Mouse (Mus musculus): ENCODE measurements around the gene Tns3. TPM values are rescaled to one million over a fixed set of nuclear protein-coding genes. Genes with fewer than 3 reads are reported as not detected.

Tns3 gene
- polyA plus RNA-seq, 1 experiment, result 23.4 TPM

DNA sequence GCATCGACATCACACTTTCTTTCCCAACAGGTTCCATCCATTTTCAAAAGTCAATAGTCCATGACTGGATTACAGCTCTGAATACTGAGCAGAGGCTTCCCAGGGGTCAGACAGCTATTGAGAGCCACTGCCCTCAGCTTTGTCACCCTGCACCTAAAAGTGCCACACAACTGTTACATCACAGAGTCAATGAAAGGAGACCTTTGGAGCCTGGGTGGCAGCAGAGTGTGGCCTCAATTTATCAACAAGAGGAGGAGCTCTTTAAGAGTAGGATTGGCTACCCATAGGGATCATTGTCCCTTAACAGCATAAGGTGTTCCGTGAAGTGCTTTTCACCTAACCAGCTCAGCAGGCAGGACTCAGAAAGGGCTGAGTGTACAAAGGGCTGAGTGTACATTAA lies 154.0 kb downstream of the Tns3 start:
- H3K79me2 ChIP-seq (ENCODE audit: control insufficient read depth, insufficient read depth), result no peaks in the 10 kb centered on the region
- H3K4me3 ChIP-seq, result no peak overlapping the region
- no peak overlapping the region for H3K4me2 ChIP-seq (ENCODE audit: low read depth)
- H3K36me3 ChIP-seq (ENCODE audit: control insufficient read depth, insufficient read depth), result peaks cover 9% of the 10 kb centered on the region
- H3K27me3 ChIP-seq (ENCODE audit: control insufficient read depth, insufficient read depth, insufficient read length), result no peaks in the 10 kb centered on the region
- TF ChIP-seq MYOD1 (IDR thresholded peaks at IDR 0.05; ENCODE audit: control insufficient read depth in 1 of 3, insufficient read length in 2 of 3, low read depth in 2 of 3) (no peak), POLR2AphosphoS2 (IDR thresholded peaks at IDR 0.05; ENCODE audit: insufficient read length, low read depth) (no peak), E2F4 (IDR thresholded peaks at IDR 0.05; ENCODE audit: insufficient read depth) (no peak), USF1 (IDR thresholded peaks at IDR 0.05; ENCODE audit: low read depth) (no peak), TCF3 (IDR thresholded peaks at IDR 0.05; ENCODE audit: insufficient read length, low read depth) (no peak), TCF12 (IDR thresholded peaks at IDR 0.05; ENCODE audit: insufficient read depth, poor library complexity, severe bottlenecking) (no peak), POLR2A (IDR thresholded peaks at IDR 0.05; ENCODE audit: insufficient read length, low read depth) (no peak), CEBPB (IDR thresholded peaks at IDR 0.05; ENCODE audit: insufficient read depth, poor library complexity, severe bottlenecking) (no peak)
- no peak overlapping the region for H3ac ChIP-seq (ENCODE audit: control insufficient read depth, insufficient read length)

DNA sequence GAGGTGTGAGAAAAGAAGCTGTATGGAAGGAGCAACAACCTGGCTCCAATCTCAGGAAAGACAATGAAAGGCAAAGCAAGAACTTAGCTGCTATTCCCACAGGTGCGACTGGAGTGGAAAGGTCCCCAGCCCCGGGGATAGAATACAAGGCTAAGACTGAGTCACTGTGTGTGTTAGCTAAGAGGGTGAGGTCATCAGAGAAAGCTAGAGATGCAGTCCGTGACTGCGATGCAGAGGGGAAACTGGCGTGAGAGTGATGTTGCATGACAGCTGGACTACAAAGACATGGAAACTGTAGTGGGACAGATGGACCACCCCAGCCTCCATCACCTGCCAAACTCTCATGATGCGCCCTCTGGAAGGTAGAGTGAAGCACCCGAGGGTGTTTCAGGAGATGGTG lies 154.7 kb downstream of the Tns3 start:
- TF ChIP-seq MYOD1 (IDR thresholded peaks at IDR 0.05; ENCODE audit: control insufficient read depth in 1 of 3, insufficient read length in 2 of 3, low read depth in 2 of 3), result peak in 2 of 3 experiments; percentile 21 to 32
- TF ChIP-seq REST (IDR thresholded peaks at IDR 0.05; ENCODE audit: insufficient read depth, insufficient read length), result no peak

DNA sequence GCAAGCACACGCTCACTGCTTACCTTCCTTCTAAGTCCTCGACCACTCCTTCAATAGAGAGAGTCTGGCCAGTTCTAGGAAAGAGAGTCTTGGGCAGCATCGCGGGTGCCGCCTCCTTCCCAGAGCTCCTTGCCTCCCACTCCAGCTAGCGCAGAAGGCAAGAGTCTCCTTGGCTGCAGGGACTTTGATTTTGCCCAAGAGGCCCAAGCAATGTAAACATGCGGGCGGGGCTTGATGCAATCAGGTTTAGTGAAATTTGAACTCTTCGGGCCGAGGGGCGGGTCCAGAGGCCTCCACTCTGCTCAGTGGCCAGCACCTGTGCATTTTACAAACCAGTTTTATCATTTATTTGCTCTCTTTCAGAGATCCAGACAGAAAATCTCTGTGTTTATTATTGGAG lies 160.6 kb downstream of the Tns3 start:
- TF ChIP-seq SRF (IDR thresholded peaks at IDR 0.05; ENCODE audit: control insufficient read depth, insufficient read length, low read depth) (no peak), MAX (IDR thresholded peaks at IDR 0.05; ENCODE audit: low read depth) (no peak), E2F4 (IDR thresholded peaks at IDR 0.05; ENCODE audit: insufficient read depth) (no peak), POLR2A (IDR thresholded peaks at IDR 0.05; ENCODE audit: insufficient read length, low read depth) (no peak), TCF12 (IDR thresholded peaks at IDR 0.05; ENCODE audit: insufficient read depth, poor library complexity, severe bottlenecking) (no peak), POLR2AphosphoS2 (IDR thresholded peaks at IDR 0.05; ENCODE audit: insufficient read length, low read depth) (no peak), TCF3 (IDR thresholded peaks at IDR 0.05; ENCODE audit: insufficient read length, low read depth) (no peak), MYOD1 (IDR thresholded peaks at IDR 0.05; ENCODE audit: control insufficient read depth in 1 of 3, insufficient read length in 2 of 3, low read depth in 2 of 3) (no peak), REST (IDR thresholded peaks at IDR 0.05; ENCODE audit: insufficient read depth, insufficient read length) (no peak), MYOG (IDR thresholded peaks at IDR 0.05; ENCODE audit: control insufficient read depth in 1 of 3, insufficient read depth in 1 of 3, insufficient read length in 2 of 3, low read depth in 2 of 3) (no peak)
- Histone ChIP-seq H3K36me3 (ENCODE audit: control insufficient read depth, insufficient read depth) (peaks cover 4% of the 10 kb centered on the region), H3K79me2 (ENCODE audit: control insufficient read depth, insufficient read depth) (no peaks in the 10 kb centered on the region), H3ac (ENCODE audit: control insufficient read depth, insufficient read length) (no peak overlapping the region), H3K4me3 (no peak overlapping the region), H3K4me2 (ENCODE audit: low read depth) (no peak overlapping the region), H3K27me3 (ENCODE audit: control insufficient read depth, insufficient read depth, insufficient read length) (no peaks in the 10 kb centered on the region)

More for the DNA sequence above, 154.7 kb downstream of the Tns3 start:
- Histone ChIP-seq H3K79me2 (ENCODE audit: control insufficient read depth, insufficient read depth) (no peaks in the 10 kb centered on the region), H3K4me3 (no peak overlapping the region), H3ac (ENCODE audit: control insufficient read depth, insufficient read length) (no peak overlapping the region), H3K4me2 (ENCODE audit: low read depth) (no peak overlapping the region), H3K27me3 (ENCODE audit: control insufficient read depth, insufficient read depth, insufficient read length) (no peaks in the 10 kb centered on the region), H3K36me3 (ENCODE audit: control insufficient read depth, insufficient read depth) (peaks cover 9% of the 10 kb centered on the region)

DNA sequence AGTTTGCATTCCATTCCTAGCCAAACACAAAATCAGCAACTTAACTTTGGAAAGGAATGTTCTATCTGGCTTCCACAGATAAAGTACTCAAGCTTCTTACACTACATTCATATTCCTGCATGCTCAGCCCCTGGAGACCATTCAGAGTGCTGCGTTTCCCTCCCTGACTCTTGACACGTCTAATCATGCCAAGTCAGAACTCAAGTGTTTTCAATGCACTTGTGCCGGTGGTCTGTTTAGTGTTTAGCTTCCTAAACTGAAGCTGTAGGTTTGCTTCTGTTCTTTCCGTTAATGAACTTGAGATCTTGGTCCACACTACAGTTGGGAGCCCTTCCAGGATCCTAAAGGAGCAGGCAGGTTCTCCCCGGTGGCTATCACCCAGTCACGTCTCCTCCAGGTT lies 163.5 kb downstream of the Tns3 start:
- Histone ChIP-seq H3K27me3 (ENCODE audit: control insufficient read depth, insufficient read depth, insufficient read length) (no peaks in the 10 kb centered on the region), H3K36me3 (ENCODE audit: control insufficient read depth, insufficient read depth) (peaks cover 3% of the 10 kb centered on the region), H3K79me2 (ENCODE audit: control insufficient read depth, insufficient read depth) (peaks cover 4% of the 10 kb centered on the region), H3K4me2 (ENCODE audit: low read depth) (no peak overlapping the region), H3ac (ENCODE audit: control insufficient read depth, insufficient read length) (no peak overlapping the region), H3K4me3 (no peak overlapping the region)
- TF ChIP-seq REST (IDR thresholded peaks at IDR 0.05; ENCODE audit: insufficient read depth, insufficient read length) (no peak), MAX (IDR thresholded peaks at IDR 0.05; ENCODE audit: low read depth) (no peak), E2F4 (IDR thresholded peaks at IDR 0.05; ENCODE audit: insufficient read depth) (no peak), USF1 (IDR thresholded peaks at IDR 0.05; ENCODE audit: low read depth) (no peak), MYOG (IDR thresholded peaks at IDR 0.05; ENCODE audit: control insufficient read depth in 1 of 3, insufficient read depth in 1 of 3, insufficient read length in 2 of 3, low read depth in 2 of 3) (no peak), SRF (IDR thresholded peaks at IDR 0.05; ENCODE audit: control insufficient read depth, insufficient read length, low read depth) (no peak), CEBPB (IDR thresholded peaks at IDR 0.05; ENCODE audit: insufficient read depth, poor library complexity, severe bottlenecking) (no peak), POLR2AphosphoS2 (IDR thresholded peaks at IDR 0.05; ENCODE audit: insufficient read length, low read depth) (no peak), TCF3 (IDR thresholded peaks at IDR 0.05; ENCODE audit: insufficient read length, low read depth) (no peak), POLR2A (IDR thresholded peaks at IDR 0.05; ENCODE audit: insufficient read length, low read depth) (no peak), MYOD1 (IDR thresholded peaks at IDR 0.05; ENCODE audit: control insufficient read depth in 1 of 3, insufficient read length in 2 of 3, low read depth in 2 of 3) (no peak), TCF12 (IDR thresholded peaks at IDR 0.05; ENCODE audit: insufficient read depth, poor library complexity, severe bottlenecking) (no peak)

DNA sequence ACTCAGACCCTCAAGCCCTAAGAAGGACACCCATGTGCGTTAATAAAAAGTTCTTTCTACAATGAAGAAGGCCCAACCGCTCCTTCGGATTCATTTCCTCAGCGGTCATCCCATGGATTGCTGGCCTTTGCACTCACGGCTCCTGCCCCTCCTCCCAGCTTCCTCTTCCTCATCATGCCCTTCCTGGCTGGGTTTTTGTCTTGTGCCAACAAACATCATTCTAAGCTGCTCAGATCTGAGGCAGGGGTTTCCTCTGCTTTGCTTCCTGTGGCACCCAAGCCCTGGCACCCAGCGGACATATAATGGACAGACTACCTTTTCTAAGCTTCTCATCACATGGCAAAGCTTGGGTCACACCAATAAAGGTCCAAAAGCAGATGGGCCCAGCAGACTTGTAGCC lies 167.2 kb downstream of the Tns3 start:
- Histone ChIP-seq H3K79me2 (ENCODE audit: control insufficient read depth, insufficient read depth) (peaks cover 4% of the 10 kb centered on the region), H3K36me3 (ENCODE audit: control insufficient read depth, insufficient read depth) (no peaks in the 10 kb centered on the region), H3K27me3 (ENCODE audit: control insufficient read depth, insufficient read depth, insufficient read length) (no peaks in the 10 kb centered on the region), H3K4me2 (ENCODE audit: low read depth) (peak overlapping the region; percentile 18), H3ac (ENCODE audit: control insufficient read depth, insufficient read length) (no peak overlapping the region), H3K4me3 (no peak overlapping the region)
- TF ChIP-seq MAX (IDR thresholded peaks at IDR 0.05; ENCODE audit: low read depth) (no peak), POLR2A (IDR thresholded peaks at IDR 0.05; ENCODE audit: insufficient read length, low read depth) (no peak), MYOD1 (IDR thresholded peaks at IDR 0.05; ENCODE audit: control insufficient read depth in 1 of 3, insufficient read length in 2 of 3, low read depth in 2 of 3) (no peak), MYOG (IDR thresholded peaks at IDR 0.05; ENCODE audit: control insufficient read depth in 1 of 3, insufficient read depth in 1 of 3, insufficient read length in 2 of 3, low read depth in 2 of 3) (no peak), TCF3 (IDR thresholded peaks at IDR 0.05; ENCODE audit: insufficient read length, low read depth) (no peak), POLR2AphosphoS2 (IDR thresholded peaks at IDR 0.05; ENCODE audit: insufficient read length, low read depth) (no peak), USF1 (IDR thresholded peaks at IDR 0.05; ENCODE audit: low read depth) (no peak), E2F4 (IDR thresholded peaks at IDR 0.05; ENCODE audit: insufficient read depth) (no peak), CEBPB (IDR thresholded peaks at IDR 0.05; ENCODE audit: insufficient read depth, poor library complexity, severe bottlenecking) (no peak), TCF12 (IDR thresholded peaks at IDR 0.05; ENCODE audit: insufficient read depth, poor library complexity, severe bottlenecking) (no peak), SRF (IDR thresholded peaks at IDR 0.05; ENCODE audit: control insufficient read depth, insufficient read length, low read depth) (no peak), REST (IDR thresholded peaks at IDR 0.05; ENCODE audit: insufficient read depth, insufficient read length) (no peak)
